Mouse (Mus musculus) midbrain, embryonic 12.5 days (tissue): ENCODE results near the gene Ahnak2. TPM values are rescaled to one million over a fixed set of nuclear protein-coding genes. Genes with fewer than 3 reads are reported as not detected.

ENCODE experiments used
- ATAC-seq: fragments of 200-750 bp; cut with Nextera tagmentation; 2 replicates; pipeline ENCODE4 v1.8.0; 2017; ENCODE audit warnings: low read depth, moderate TSS enrichment, moderate library complexity; ENCODE audit not compliant: low FRiP score
- H3K27ac ChIP-seq: fragments of 300-500 bp; sonication (generic); replicated peaks from 2 replicates; pipeline ENCODE4 v1.5.1; 2016; ENCODE audit warnings: mild to moderate bottlenecking
- H3K27me3 ChIP-seq: fragments of 300-500 bp; sonication (generic); 2 replicates; pipeline ENCODE4 v1.6.1; 2016; ENCODE audit warnings: mild to moderate bottlenecking
- H3K36me3 ChIP-seq: fragments of 300-500 bp; sonication (generic); 2 replicates; pipeline ENCODE4 v1.6.1; 2016
- H3K4me1 ChIP-seq: fragments of 300-500 bp; sonication (generic); 2 replicates; pipeline ENCODE4 v1.6.1; 2016
- H3K4me2 ChIP-seq: fragments of 300-500 bp; sonication (generic); replicated peaks from 2 replicates; pipeline ENCODE4 v1.6.1; 2016; ENCODE audit warnings: mild to moderate bottlenecking, moderate library complexity
- H3K4me3 ChIP-seq: fragments of 300-500 bp; sonication (generic); 2 replicates; pipeline ENCODE4 v1.5.1; 2016; ENCODE audit warnings: mild to moderate bottlenecking
- H3K9ac ChIP-seq: fragments of 300-500 bp; sonication (generic); replicated peaks from 2 replicates; pipeline ENCODE4 v1.6.1; 2016; ENCODE audit warnings: mild to moderate bottlenecking, moderate library complexity
- H3K9me3 ChIP-seq: fragments of 300-500 bp; sonication (generic); 2 replicates; pipeline ENCODE4 v1.6.1; 2016; ENCODE audit warnings: mild to moderate bottlenecking
- WGBS: fragments of 180-500 bp; shearing (Covaris S2); methylation state at CpG from one replicate; pipeline ENCODE4 v1.1.7; 2016; 5-methylcytosine and 5-hydroxymethylcytosine counted together
- polyA plus RNA-seq: library from polyadenylated mRNA; unstranded; fragments of >200 nt; fragmentation: Nextera tagmentation; extraction: Ambion mirVana; gene quantifications from 2 replicates; pipeline ENCODE4 v1.2.1, GENCODE M21; 2016

Gene Ahnak2
- polyA plus RNA-seq, 1 experiment from 2014 or later: 0.37 TPM

GRCm38 (mm10) chr12:112746461-112746807 is 56.0 kb downstream of the Ahnak2 start:
- Histone ChIP-seq H3K27me3 (no peaks in the 10 kb centered on the region), H3K4me1 (peaks cover 16% of the 10 kb centered on the region), H3K9me3 (no peaks in the 10 kb centered on the region), H3K36me3 (no peaks in the 10 kb centered on the region; the same call in 1 of the 2 replicates), H3K9ac (no peak overlapping the region; the same call in 1 of the 2 replicates), H3K27ac (peak overlapping the region; percentile 92; the same call in 1 of the 2 replicates), H3K4me3 (no peak overlapping the region), H3K4me2 (no peak overlapping the region)
- no peak for ATAC-seq
- 84% methylated on average over 4 of the region's 4 CpGs for WGBS

- Histone ChIP-seq H3K36me3 (no peaks in the 10 kb centered on the region; the same call in 1 of the 2 replicates), H3K4me1 (peaks cover 14% of the 10 kb centered on the region), H3K27me3 (no peaks in the 10 kb centered on the region), H3K27ac (no peak overlapping the region), H3K9ac (no peak overlapping the region), H3K4me3 (no peak overlapping the region), H3K4me2 (no peak overlapping the region), H3K9me3 (no peaks in the 10 kb centered on the region)
- ATAC-seq: no peak
- WGBS: 92% methylated on average over 10 of the region's 10 CpGs
Measured at GRCm38 (mm10) chr12:112745716-112746115, 56.7 kb downstream of the Ahnak2 start.

DNA sequence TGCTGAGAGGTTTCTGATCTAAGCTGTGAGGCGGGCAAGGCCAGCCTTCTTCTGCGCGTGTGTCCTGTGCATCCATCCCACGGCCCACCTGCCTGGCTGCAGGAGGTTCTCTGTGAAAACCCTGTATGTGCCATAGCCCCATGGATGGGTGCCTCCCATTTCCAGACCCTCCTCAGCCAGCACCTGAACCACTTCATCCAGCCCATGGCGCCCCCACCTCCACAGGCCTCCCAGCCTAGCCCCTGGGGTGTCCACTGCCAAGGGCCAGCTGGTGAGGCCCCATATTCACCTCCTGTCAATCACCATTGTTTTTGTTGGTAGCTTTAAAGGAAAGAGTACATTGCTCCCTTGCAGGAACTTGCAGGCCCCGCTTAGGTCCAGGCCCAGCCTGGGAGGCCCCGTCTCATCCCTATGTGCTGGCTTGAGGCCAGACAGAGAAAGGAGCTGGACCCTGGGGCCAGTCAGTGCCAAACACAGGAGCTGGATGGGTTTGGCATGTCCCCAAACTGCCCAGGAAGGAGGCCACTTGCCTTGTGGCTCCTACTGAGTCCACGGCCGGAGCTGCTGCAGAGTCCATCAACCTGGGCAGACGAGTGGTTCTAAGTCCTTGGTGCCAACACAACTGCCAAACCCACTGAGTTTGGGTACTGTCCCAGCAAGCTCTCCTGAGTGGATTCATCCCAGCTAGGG is 57.4 kb downstream of the Ahnak2 start:
- Histone ChIP-seq H3K27ac (no peak overlapping the region), H3K4me3 (no peak overlapping the region), H3K27me3 (no peaks in the 10 kb centered on the region), H3K4me2 (no peak overlapping the region), H3K9me3 (no peaks in the 10 kb centered on the region), H3K36me3 (no peaks in the 10 kb centered on the region; the same call in 1 of the 2 replicates), H3K4me1 (peaks cover 14% of the 10 kb centered on the region), H3K9ac (no peak overlapping the region)
- no peak for ATAC-seq
- WGBS: 86% methylated on average over 10 of the region's 10 CpGs

- ATAC-seq: no peak
- H3K9ac ChIP-seq: peak overlapping the region; percentile 8; the same call in 1 of the 2 replicates
- no peaks in the 10 kb centered on the region for H3K9me3 ChIP-seq
- no peak overlapping the region for H3K4me3 ChIP-seq
- no peak overlapping the region for H3K4me2 ChIP-seq
- 86% methylated on average over 11 of the region's 11 CpGs for WGBS
- H3K4me1 ChIP-seq: peaks cover 14% of the 10 kb centered on the region
- H3K27me3 ChIP-seq: no peaks in the 10 kb centered on the region
- H3K27ac ChIP-seq: no peak overlapping the region
- H3K36me3 ChIP-seq: peaks cover 4% of the 10 kb centered on the region
Measured at GRCm38 (mm10) chr12:112744211-112744610, 58.2 kb downstream of the Ahnak2 start.

DNA sequence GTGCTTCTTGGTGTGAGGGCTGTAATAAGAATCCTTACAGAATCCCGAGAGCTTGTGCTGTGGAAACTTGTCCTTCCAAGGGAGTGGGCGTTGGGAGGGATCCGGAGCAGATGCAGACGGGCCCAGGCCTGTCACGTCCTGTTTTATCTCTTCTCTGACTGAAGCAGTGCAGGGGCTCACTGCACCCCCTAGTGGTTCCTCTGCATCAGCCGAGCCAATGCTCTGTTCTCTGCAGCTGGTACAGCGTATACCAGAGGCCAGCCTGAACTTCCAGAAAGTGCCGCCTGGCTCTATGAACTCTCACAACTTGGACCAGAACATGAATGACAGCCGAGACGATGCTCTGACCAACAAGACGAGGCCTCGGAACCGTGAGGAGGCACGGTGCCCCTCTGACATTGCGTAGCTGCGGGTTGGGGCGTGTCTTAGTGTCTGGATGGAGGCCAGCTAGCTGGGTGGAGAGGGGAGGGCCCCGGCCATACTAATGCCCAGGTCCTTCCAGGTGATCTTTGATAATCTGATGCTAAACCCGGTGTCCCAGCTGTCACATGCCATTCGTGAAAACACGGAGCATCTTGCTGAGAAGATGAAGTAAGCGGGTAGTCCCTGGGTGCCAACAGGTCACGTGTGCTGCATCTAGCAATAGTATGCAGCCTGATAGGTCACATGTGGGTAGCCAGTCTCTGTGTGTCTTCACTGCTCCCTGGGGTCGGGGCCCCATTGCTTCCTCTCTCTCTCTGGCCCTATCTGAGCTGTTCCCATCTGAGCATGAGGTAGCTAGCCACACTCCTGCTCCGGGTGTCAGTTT is 59.1 kb downstream of the Ahnak2 start:
- Histone ChIP-seq H3K4me3 (no peak overlapping the region), H3K4me1 (peaks cover 14% of the 10 kb centered on the region), H3K4me2 (no peak overlapping the region), H3K9me3 (no peaks in the 10 kb centered on the region), H3K36me3 (peaks cover 12% of the 10 kb centered on the region), H3K9ac (no peak overlapping the region), H3K27ac (peak overlapping the region; percentile 16; the same call in 1 of the 2 replicates), H3K27me3 (no peaks in the 10 kb centered on the region)
- 58% methylated on average over 25 of the region's 25 CpGs for WGBS
- ATAC-seq: peak; percentile 71

DNA sequence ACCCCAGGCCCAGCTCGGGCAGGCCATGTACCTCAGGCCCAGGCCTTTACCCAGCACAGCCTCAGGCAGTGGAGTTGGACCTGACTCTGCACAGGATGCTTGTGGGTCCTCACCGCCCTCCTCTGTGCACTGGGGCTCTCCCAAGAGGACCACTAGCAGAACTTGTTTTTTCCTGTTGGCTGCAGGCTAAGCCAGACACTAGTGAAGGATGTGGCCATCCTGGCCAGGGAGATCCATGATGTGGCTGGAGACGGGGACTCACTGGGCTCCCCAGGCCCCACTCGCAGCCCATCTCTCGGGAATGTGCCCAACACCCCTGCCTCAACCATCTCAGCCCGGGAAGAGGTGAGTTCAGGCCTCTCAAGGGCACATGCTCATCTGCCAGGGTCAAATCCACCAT is 59.7 kb downstream of the Ahnak2 start:
- Histone ChIP-seq H3K4me2 (no peak overlapping the region), H3K27ac (peak overlapping the region; percentile 16; the same call in 1 of the 2 replicates), H3K9me3 (no peaks in the 10 kb centered on the region), H3K27me3 (no peaks in the 10 kb centered on the region), H3K36me3 (peaks cover 18% of the 10 kb centered on the region), H3K4me1 (peaks cover 13% of the 10 kb centered on the region), H3K9ac (no peak overlapping the region), H3K4me3 (no peak overlapping the region)
- 72% methylated on average over 6 of the region's 6 CpGs for WGBS
- no peak for ATAC-seq

- H3K4me2 ChIP-seq: no peak overlapping the region
- no peaks in the 10 kb centered on the region for H3K9me3 ChIP-seq
- H3K36me3 ChIP-seq: peaks cover 43% of the 10 kb centered on the region
- 92% methylated on average over 24 of the region's 24 CpGs for WGBS
- ATAC-seq: no peak
- no peaks in the 10 kb centered on the region for H3K4me1 ChIP-seq
- H3K9ac ChIP-seq: no peak overlapping the region
- no peaks in the 10 kb centered on the region for H3K27me3 ChIP-seq
- H3K4me3 ChIP-seq: no peak overlapping the region
- H3K27ac ChIP-seq: no peak overlapping the region
Measured at GRCm38 (mm10) chr12:112739023-112739568, 63.4 kb downstream of the Ahnak2 start.

- 92% methylated on average over 31 of the region's 31 CpGs for WGBS
- no peak for ATAC-seq
- Histone ChIP-seq H3K4me1 (no peaks in the 10 kb centered on the region), H3K4me3 (no peak overlapping the region), H3K27me3 (no peaks in the 10 kb centered on the region), H3K9me3 (no peaks in the 10 kb centered on the region), H3K4me2 (no peak overlapping the region), H3K27ac (no peak overlapping the region), H3K36me3 (peaks cover 45% of the 10 kb centered on the region), H3K9ac (no peak overlapping the region)
Measured at GRCm38 (mm10) chr12:112738281-112739022, 64.0 kb downstream of the Ahnak2 start.

GRCm38 (mm10) chr12:112737761-112738160 is 64.7 kb downstream of the Ahnak2 start:
- no peaks in the 10 kb centered on the region for H3K4me1 ChIP-seq
- H3K27ac ChIP-seq: no peak overlapping the region
- no peaks in the 10 kb centered on the region for H3K9me3 ChIP-seq
- H3K4me2 ChIP-seq: no peak overlapping the region
- no peaks in the 10 kb centered on the region for H3K27me3 ChIP-seq
- no peak for ATAC-seq
- H3K9ac ChIP-seq: no peak overlapping the region
- WGBS: 96% methylated on average over 14 of the region's 14 CpGs
- H3K4me3 ChIP-seq: no peak overlapping the region
- peaks cover 47% of the 10 kb centered on the region for H3K36me3 ChIP-seq

GRCm38 (mm10) chr12:112737081-112737480 is 65.4 kb downstream of the Ahnak2 start:
- H3K4me3 ChIP-seq: no peak overlapping the region
- no peak overlapping the region for H3K27ac ChIP-seq
- no peak overlapping the region for H3K9ac ChIP-seq
- WGBS: 93% methylated on average over 7 of the region's 7 CpGs
- H3K4me1 ChIP-seq: no peaks in the 10 kb centered on the region
- H3K36me3 ChIP-seq: peaks cover 53% of the 10 kb centered on the region
- H3K27me3 ChIP-seq: no peaks in the 10 kb centered on the region
- H3K4me2 ChIP-seq: no peak overlapping the region
- no peaks in the 10 kb centered on the region for H3K9me3 ChIP-seq
- ATAC-seq: no peak

DNA sequence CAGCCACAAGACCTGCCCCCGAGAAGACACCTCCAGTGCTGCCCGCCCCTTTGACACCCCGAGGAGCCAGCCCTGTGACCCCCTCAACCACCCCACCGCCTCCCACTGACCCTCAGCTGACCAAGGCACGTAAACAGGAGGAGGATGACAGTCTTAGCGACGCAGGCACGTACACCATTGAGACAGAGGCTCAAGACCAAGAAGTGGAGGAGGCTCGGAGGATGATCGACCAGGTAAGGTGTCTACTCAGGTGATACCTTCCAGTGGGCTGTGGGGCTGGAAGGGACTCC is 65.9 kb downstream of the Ahnak2 start:
- Histone ChIP-seq H3K4me1 (no peaks in the 10 kb centered on the region), H3K4me3 (no peak overlapping the region), H3K4me2 (no peak overlapping the region), H3K9ac (no peak overlapping the region), H3K36me3 (peaks cover 55% of the 10 kb centered on the region), H3K9me3 (no peaks in the 10 kb centered on the region), H3K27me3 (no peaks in the 10 kb centered on the region), H3K27ac (no peak overlapping the region)
- WGBS: 83% methylated on average over 10 of the region's 10 CpGs
- ATAC-seq: no peak
